Mouse (Mus musculus) stomach, embryonic 14.5 days (tissue): ENCODE measurements around the gene Sh3bgrl3. TPM values are rescaled to one million over a fixed set of nuclear protein-coding genes. Genes with fewer than 3 reads are reported as not detected.

Source experiments
- ATAC-seq: fragments of 200-750 bp; cut with Nextera tagmentation; 2 replicates; pipeline ENCODE4 v1.8.0; 2017; ENCODE audit warnings: low read depth, moderate TSS enrichment; ENCODE audit not compliant: insufficient number of reproducible peaks, insufficient read depth, low FRiP score
- H3K27ac ChIP-seq: fragments of 300-500 bp; sonication (generic); 2 replicates; pipeline ENCODE4 v1.5.1; 2014; ENCODE audit warnings: mild to moderate bottlenecking, low read length, moderate library complexity, mixed read lengths
- H3K27me3 ChIP-seq: fragments of 300-500 bp; sonication (generic); 2 replicates; pipeline ENCODE4 v1.6.1; 2014; ENCODE audit warnings: low read length, control low read depth, mixed read lengths; ENCODE audit not compliant: control insufficient read depth, insufficient read depth
- H3K36me3 ChIP-seq: fragments of 300-500 bp; sonication (generic); 2 replicates; pipeline ENCODE4 v1.6.1; 2014; ENCODE audit warnings: mild to moderate bottlenecking, control low read depth, low read length, moderate library complexity, mixed read lengths; ENCODE audit not compliant: control insufficient read depth, insufficient read depth
- H3K4me1 ChIP-seq: fragments of 300-500 bp; sonication (generic); 2 replicates; pipeline ENCODE4 v1.6.1; 2014; ENCODE audit warnings: low read length, control low read depth, mixed read lengths; ENCODE audit not compliant: control insufficient read depth, insufficient read depth
- H3K4me2 ChIP-seq: fragments of 300-500 bp; sonication (generic); replicated peaks from 2 replicates; pipeline ENCODE4 v1.6.1; 2014; ENCODE audit warnings: low read depth, low read length, control low read depth
- H3K4me3 ChIP-seq: fragments of 300-500 bp; sonication (generic); 2 replicates; pipeline ENCODE4 v1.5.1; 2014; ENCODE audit warnings: low read depth, low read length, control low read depth
- H3K9ac ChIP-seq: fragments of 300-500 bp; sonication (generic); replicated peaks from 2 replicates; pipeline ENCODE4 v1.6.1; 2014; ENCODE audit warnings: low read depth, mild to moderate bottlenecking, control low read depth, low read length, moderate library complexity, mixed read lengths
- H3K9me3 ChIP-seq: fragments of 300-500 bp; sonication (generic); 2 replicates; pipeline ENCODE4 v1.6.1; 2016; ENCODE audit warnings: low read depth, low read length, control low read depth; ENCODE audit not compliant: control insufficient read depth
- WGBS: fragments of 180-500 bp; shearing (Covaris S2); extraction: QIAGEN DNeasy Blood & Tissue Kit; methylation state at CpG from one replicate; pipeline ENCODE4 v1.1.7; 2014; 5-methylcytosine and 5-hydroxymethylcytosine counted together
- polyA plus RNA-seq: library from polyadenylated mRNA; unstranded; fragments of >200 nt; fragmentation: Nextera tagmentation; extraction: Ambion mirVana; gene quantifications from 2 replicates; pipeline ENCODE4 v1.2.1, GENCODE M21; 2014

The Sh3bgrl3 gene
- polyA plus RNA-seq, 1 experiment from 2014 or later, result 435 TPM

GRCm38 (mm10) chr4:134126300-134127120 is 2.1 kb downstream of the Sh3bgrl3 start:
- Histone ChIP-seq H3K9ac (no peak overlapping the region), H3K9me3 (no peaks in the 10 kb centered on the region), H3K36me3 (no peaks in the 10 kb centered on the region), H3K4me1 (peaks cover 28% of the 10 kb centered on the region), H3K4me2 (0 out of 2 replicates have a peak overlapping the region, but pooled peaks have one; percentile 75), H3K4me3 (no peak overlapping the region), H3K27me3 (no peaks in the 10 kb centered on the region), H3K27ac (no peak overlapping the region)
- WGBS, result 86% methylated on average over 21 of the region's 21 CpGs
- no peak for ATAC-seq

DNA sequence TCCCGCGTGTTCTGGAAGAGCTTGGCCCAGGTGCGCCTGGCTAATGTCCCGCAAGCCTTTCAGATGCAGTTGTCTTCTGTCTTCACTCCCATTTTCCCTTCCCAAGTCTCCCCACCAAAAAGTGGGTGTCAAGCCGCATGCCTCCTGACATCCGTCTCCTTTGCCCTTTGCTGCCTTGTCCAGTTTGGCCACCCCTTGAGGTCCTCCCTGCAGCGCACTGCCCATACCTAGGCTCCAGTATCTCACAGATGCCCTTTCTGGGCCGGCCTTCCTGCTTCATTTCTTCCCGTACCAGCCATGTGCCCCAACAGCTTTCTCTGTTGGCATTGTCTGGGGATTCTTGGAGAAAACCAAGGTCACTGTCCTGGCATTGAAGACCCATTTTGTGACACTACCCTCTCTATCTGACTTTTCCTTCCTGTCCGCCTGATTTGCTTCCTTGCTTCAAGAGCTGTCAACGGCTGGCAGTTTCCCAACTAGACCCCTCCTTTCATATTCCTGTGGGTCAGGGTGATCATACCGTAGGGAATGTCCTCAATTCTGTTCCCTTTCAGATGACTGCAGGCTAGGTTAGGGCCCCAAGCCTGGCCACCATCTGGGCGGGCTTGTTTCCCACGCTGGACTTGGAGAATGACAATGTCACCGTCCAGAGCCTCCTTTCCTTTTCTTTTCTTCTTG is 3.1 kb downstream of the Sh3bgrl3 start:
- Histone ChIP-seq H3K4me2 (no peak overlapping the region), H3K9me3 (no peaks in the 10 kb centered on the region), H3K36me3 (no peaks in the 10 kb centered on the region), H3K4me1 (peaks cover 30% of the 10 kb centered on the region), H3K27me3 (no peaks in the 10 kb centered on the region), H3K4me3 (no peak overlapping the region), H3K9ac (no peak overlapping the region), H3K27ac (no peak overlapping the region)
- 87% methylated on average over 15 of the region's 15 CpGs for WGBS
- ATAC-seq, result no peak

GRCm38 (mm10) chr4:134123680-134124551 is 4.7 kb downstream of the Sh3bgrl3 start:
- Histone ChIP-seq H3K36me3 (no peaks in the 10 kb centered on the region), H3K4me1 (peaks cover 19% of the 10 kb centered on the region), H3K9me3 (no peaks in the 10 kb centered on the region), H3K4me3 (no peak overlapping the region), H3K27ac (no peak overlapping the region), H3K9ac (no peak overlapping the region), H3K4me2 (no peak overlapping the region), H3K27me3 (no peaks in the 10 kb centered on the region)
- WGBS, result 26% methylated on average over 17 of the region's 17 CpGs
- ATAC-seq, result no peak

GRCm38 (mm10) chr4:134123147-134123546 is 5.4 kb downstream of the Sh3bgrl3 start:
- no peak for ATAC-seq
- Histone ChIP-seq H3K4me1 (peaks cover 21% of the 10 kb centered on the region), H3K36me3 (no peaks in the 10 kb centered on the region), H3K27me3 (no peaks in the 10 kb centered on the region), H3K4me2 (no peak overlapping the region), H3K9me3 (no peaks in the 10 kb centered on the region), H3K4me3 (no peak overlapping the region), H3K9ac (no peak overlapping the region), H3K27ac (no peak overlapping the region)
- 94% methylated on average over 6 of the region's 6 CpGs for WGBS

DNA sequence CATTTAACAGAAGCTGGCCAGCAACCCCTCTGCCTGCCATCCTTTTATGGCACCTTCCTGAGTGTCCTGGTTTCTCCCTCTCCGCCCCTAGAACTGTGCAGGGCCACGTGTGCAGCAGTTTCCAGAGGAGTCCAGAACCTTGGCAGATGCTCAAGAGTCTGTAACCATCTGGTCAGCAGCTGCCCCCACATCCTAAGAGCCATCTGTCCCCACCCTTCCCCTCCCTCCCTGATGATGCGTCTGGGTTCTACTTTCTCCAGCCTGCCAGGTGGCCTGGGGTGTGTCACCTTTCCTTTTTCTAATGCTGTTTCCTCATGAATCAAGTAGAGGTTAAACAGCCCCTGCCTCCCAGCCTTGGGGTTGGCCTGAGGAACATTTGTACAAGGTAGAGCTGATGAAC is 6.3 kb downstream of the Sh3bgrl3 start:
- Histone ChIP-seq H3K27ac (no peak overlapping the region), H3K27me3 (no peaks in the 10 kb centered on the region), H3K4me2 (no peak overlapping the region), H3K36me3 (no peaks in the 10 kb centered on the region), H3K9ac (no peak overlapping the region), H3K9me3 (no peaks in the 10 kb centered on the region), H3K4me3 (no peak overlapping the region), H3K4me1 (peaks cover 14% of the 10 kb centered on the region)
- no peak for ATAC-seq
- WGBS, result 37% methylated on average over 3 of the region's 3 CpGs

- ATAC-seq, result no peak
- 45% methylated on average over 4 of the region's 4 CpGs for WGBS
- H3K9ac ChIP-seq, result no peak overlapping the region
- H3K9me3 ChIP-seq, result no peaks in the 10 kb centered on the region
- no peak overlapping the region for H3K27ac ChIP-seq
- no peaks in the 10 kb centered on the region for H3K36me3 ChIP-seq
- H3K4me2 ChIP-seq, result no peak overlapping the region
- peaks cover 7% of the 10 kb centered on the region; the same call in 1 of the 2 replicates for H3K4me1 ChIP-seq
- H3K27me3 ChIP-seq, result no peaks in the 10 kb centered on the region
- H3K4me3 ChIP-seq, result no peak overlapping the region
Observed at GRCm38 (mm10) chr4:134121571-134121970, 7.0 kb downstream of the Sh3bgrl3 start.

DNA sequence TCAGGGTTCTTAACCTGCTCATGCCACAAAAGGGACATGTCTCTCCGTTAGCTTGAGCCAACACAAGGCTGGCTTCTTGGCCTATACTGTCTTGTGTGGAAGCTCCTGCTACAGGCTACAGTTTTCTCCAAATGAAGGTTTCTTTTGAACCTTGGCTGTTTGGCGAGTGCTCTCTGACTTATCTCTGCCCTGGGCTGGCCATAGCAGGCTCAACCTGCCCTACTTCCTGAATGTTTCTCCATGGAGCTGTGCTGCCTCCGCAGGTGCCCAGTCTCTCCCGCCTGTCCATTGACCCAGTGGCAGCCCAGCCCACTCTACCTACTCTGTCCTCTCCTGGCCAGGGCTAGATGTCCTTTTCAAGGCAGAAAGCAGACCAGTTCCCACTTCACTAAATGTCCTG is 7.7 kb downstream of the Sh3bgrl3 start:
- Histone ChIP-seq H3K27me3 (no peaks in the 10 kb centered on the region), H3K27ac (no peak overlapping the region), H3K9ac (no peak overlapping the region), H3K4me3 (no peak overlapping the region), H3K36me3 (no peaks in the 10 kb centered on the region), H3K4me1 (peaks cover 5% of the 10 kb centered on the region; the same call in 1 of the 2 replicates), H3K4me2 (no peak overlapping the region), H3K9me3 (no peaks in the 10 kb centered on the region)
- ATAC-seq, result no peak
- WGBS, result 75% methylated on average over 4 of the region's 4 CpGs

DNA sequence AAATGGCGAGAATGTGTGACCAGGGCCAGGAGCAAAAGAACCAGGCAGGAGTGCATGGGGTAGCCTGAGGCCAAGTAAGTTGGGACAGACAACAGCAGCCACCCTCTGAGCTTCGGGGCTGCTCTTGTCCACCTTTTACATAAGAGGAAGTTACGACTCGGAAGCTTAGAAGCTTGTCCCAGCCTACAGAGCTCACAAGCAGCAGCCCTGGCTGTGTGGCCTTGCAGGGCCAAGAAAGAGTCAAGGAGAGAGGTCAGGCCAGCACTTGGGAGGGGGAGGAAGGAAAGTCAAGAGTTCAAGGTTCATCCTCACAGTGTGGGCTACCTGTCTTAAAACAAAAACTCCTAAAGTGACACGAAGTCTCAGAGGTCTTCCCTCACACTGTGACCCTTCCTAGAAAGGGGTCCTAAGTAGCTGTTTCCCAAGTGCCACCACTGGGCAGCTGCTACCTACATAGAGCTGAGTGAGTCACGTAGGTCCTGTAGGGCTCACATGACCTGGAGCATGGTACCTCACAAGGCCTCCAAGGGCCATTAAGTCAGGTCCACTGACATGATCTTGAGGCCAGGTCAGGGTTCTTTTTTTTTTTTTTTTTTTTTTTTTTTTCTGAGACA is 8.3 kb downstream of the Sh3bgrl3 start:
- Histone ChIP-seq H3K27ac (no peak overlapping the region), H3K36me3 (no peaks in the 10 kb centered on the region), H3K27me3 (no peaks in the 10 kb centered on the region), H3K4me3 (no peak overlapping the region), H3K4me2 (no peak overlapping the region), H3K4me1 (peaks cover 5% of the 10 kb centered on the region; the same call in 1 of the 2 replicates), H3K9ac (no peak overlapping the region), H3K9me3 (no peaks in the 10 kb centered on the region)
- ATAC-seq, result no peak
- 73% methylated on average over 6 of the region's 6 CpGs for WGBS
